Mouse (Mus musculus) spleen, adult 2 months (tissue): ENCODE results near the gene Pls1.

Experiments
- CTCF ChIP-seq: fragments of 200-500 bp; IDR thresholded peaks from 2 replicates; pipeline ENCODE4 v1.5.1; 2011; ENCODE audit warnings: mild to moderate bottlenecking, inconsistent platforms; ENCODE audit not compliant: insufficient read depth, insufficient read length, insufficient replicate concordance; ENCODE audit errors: extremely low read depth
- POLR2A ChIP-seq: fragments of 200-500 bp; IDR thresholded peaks from 2 replicates; pipeline ENCODE4 v1.6.1; 2011; ENCODE audit warnings: low read depth, low read length, inconsistent platforms

GRCm38 (mm10) chr9:95857414-95858026 lies 12.4 kb upstream of the Pls1 start, which contains the start of gene Atr:
- TF ChIP-seq POLR2A (peak; percentile 23; the same call in 1 of the 2 replicates), CTCF (no peak)
